Mouse (Mus musculus): ENCODE results near the gene Ptgfr. TPM values are rescaled to one million over a fixed set of nuclear protein-coding genes. Genes with fewer than 3 reads are reported as not detected.

The Ptgfr gene
- polyA plus RNA-seq, 1 experiment: not detected

DNA sequence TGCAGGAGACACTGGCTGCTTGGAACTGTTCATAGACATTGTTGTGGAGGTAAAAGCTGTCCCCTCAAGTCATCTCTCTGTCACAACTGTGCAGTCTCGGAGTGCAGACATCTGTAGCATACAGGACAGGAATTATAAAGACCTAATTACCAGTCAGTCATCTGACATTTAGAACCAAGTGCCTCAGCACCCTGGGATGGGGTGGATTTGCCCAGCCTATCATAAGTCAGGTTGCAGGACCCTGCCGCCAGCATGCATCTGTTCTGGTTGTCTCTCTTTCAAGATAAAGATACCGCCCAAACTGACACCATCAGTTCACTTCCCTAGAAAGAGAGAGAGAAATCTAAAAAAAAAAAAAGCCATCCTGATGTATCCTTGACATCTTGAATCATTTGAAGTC, 1.6 kb downstream of the Ptgfr start:
- H3K9ac ChIP-seq (ENCODE audit: low read depth, poor library complexity, severe bottlenecking): no peak overlapping the region
- no peaks in the 10 kb centered on the region for H3K36me3 ChIP-seq (ENCODE audit: control insufficient read depth, insufficient read depth, low read length, poor library complexity, severe bottlenecking)
- TF ChIP-seq CTCF (IDR thresholded peaks at IDR 0.05; ENCODE audit: low read depth, low read length) (no peak), POLR2A (IDR thresholded peaks at IDR 0.05; ENCODE audit: insufficient read depth, low read length) (no peak), EP300 (IDR thresholded peaks at IDR 0.05; ENCODE audit: insufficient read depth, low read depth, low read length) (no peak)
- H3K27me3 ChIP-seq (ENCODE audit: control insufficient read depth, insufficient read depth, low read length, poor library complexity, severe bottlenecking): peaks cover 3% of the 10 kb centered on the region
- no peaks in the 10 kb centered on the region for H3K4me1 ChIP-seq (ENCODE audit: control insufficient read depth, insufficient read depth, low read length)
- H3K27ac ChIP-seq (ENCODE audit: insufficient read depth, low read length): no peak overlapping the region
- no peaks in the 10 kb centered on the region for H3K9me3 ChIP-seq (replicated peaks; ENCODE audit: control insufficient read depth, insufficient read depth, low read length, poor library complexity, severe bottlenecking)
- no peak overlapping the region for H3K4me3 ChIP-seq (ENCODE audit: low read depth, low read length)

- Histone ChIP-seq H3K27ac (ENCODE audit: insufficient read depth, low read length) (no peak overlapping the region), H3K4me1 (ENCODE audit: control insufficient read depth, insufficient read depth, low read length) (no peaks in the 10 kb centered on the region), H3K36me3 (ENCODE audit: control insufficient read depth, insufficient read depth, low read length, poor library complexity, severe bottlenecking) (no peaks in the 10 kb centered on the region), H3K27me3 (ENCODE audit: control insufficient read depth, insufficient read depth, low read length, poor library complexity, severe bottlenecking) (no peaks in the 10 kb centered on the region), H3K9me3 (replicated peaks; ENCODE audit: control insufficient read depth, insufficient read depth, low read length, poor library complexity, severe bottlenecking) (no peaks in the 10 kb centered on the region), H3K4me3 (ENCODE audit: low read depth, low read length) (no peak overlapping the region), H3K9ac (ENCODE audit: low read depth, poor library complexity, severe bottlenecking) (no peak overlapping the region)
- TF ChIP-seq CTCF (IDR thresholded peaks at IDR 0.05; ENCODE audit: low read depth, low read length) (no peak), EP300 (IDR thresholded peaks at IDR 0.05; ENCODE audit: insufficient read depth, low read depth, low read length) (no peak), POLR2A (IDR thresholded peaks at IDR 0.05; ENCODE audit: insufficient read depth, low read length) (no peak)
These were observed 9.3 kb downstream of the Ptgfr start for GRCm38 (mm10) chr3:151827950-151828610.

DNA sequence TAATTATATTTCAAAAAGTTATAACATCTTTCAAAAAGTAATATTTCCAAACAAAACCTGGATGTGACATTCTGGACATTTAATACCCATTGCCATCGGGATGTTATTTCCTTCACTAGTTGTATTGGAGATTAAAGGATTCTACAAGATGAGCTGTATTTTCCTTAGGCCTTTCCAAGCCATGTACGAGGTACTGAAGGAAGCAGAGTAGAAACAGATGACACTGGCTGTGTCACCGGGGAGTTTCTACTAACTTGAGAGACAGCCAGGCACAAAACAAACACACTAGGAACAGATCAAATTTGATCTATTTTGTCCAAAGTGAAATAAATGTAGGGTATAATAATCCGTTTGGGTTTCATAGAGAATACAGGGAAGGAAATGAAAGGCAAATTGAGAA, 17.6 kb downstream of the Ptgfr start:
- H3K27ac ChIP-seq (ENCODE audit: insufficient read depth, low read length): no peak overlapping the region
- H3K36me3 ChIP-seq (ENCODE audit: control insufficient read depth, insufficient read depth, low read length, poor library complexity, severe bottlenecking): no peaks in the 10 kb centered on the region
- no peak overlapping the region for H3K9ac ChIP-seq (ENCODE audit: low read depth, poor library complexity, severe bottlenecking)
- no peaks in the 10 kb centered on the region for H3K9me3 ChIP-seq (replicated peaks; ENCODE audit: control insufficient read depth, insufficient read depth, low read length, poor library complexity, severe bottlenecking)
- no peak overlapping the region for H3K4me3 ChIP-seq (ENCODE audit: low read depth, low read length)
- no peaks in the 10 kb centered on the region for H3K27me3 ChIP-seq (ENCODE audit: control insufficient read depth, insufficient read depth, low read length, poor library complexity, severe bottlenecking)
- H3K4me1 ChIP-seq (ENCODE audit: control insufficient read depth, insufficient read depth, low read length): no peaks in the 10 kb centered on the region
- TF ChIP-seq CTCF (IDR thresholded peaks at IDR 0.05; ENCODE audit: low read depth, low read length) (no peak), POLR2A (IDR thresholded peaks at IDR 0.05; ENCODE audit: insufficient read depth, low read length) (no peak), EP300 (IDR thresholded peaks at IDR 0.05; ENCODE audit: insufficient read depth, low read depth, low read length) (no peak)

DNA sequence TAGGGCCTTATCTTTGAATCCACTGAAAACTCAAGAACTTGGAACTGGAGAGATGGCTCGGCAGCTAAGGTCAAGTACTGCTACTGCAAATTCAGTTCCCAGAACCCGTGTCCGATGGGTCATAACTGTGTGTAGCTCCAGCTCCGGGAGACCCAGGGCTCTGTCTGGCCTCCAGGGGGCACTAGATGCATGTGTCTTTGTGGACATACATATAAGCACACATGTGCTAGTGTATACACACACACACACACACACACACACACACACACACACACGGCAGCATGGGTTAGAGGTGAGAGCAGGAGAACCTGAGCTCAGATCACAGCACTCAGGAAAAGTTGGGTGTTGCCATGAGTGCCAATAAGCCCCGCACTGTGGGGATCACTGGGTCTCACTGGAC, 19.2 kb downstream of the Ptgfr start:
- peak; percentile 45 for TF ChIP-seq CTCF (IDR thresholded peaks at IDR 0.05; ENCODE audit: low read depth, low read length)
- TF ChIP-seq EP300 (IDR thresholded peaks at IDR 0.05; ENCODE audit: insufficient read depth, low read depth, low read length): no peak
- no peak for TF ChIP-seq POLR2A (IDR thresholded peaks at IDR 0.05; ENCODE audit: insufficient read depth, low read length)
- H3K36me3 ChIP-seq (ENCODE audit: control insufficient read depth, insufficient read depth, low read length, poor library complexity, severe bottlenecking): no peaks in the 10 kb centered on the region
- no peak overlapping the region for H3K4me3 ChIP-seq (ENCODE audit: low read depth, low read length)
- no peaks in the 10 kb centered on the region for H3K27me3 ChIP-seq (ENCODE audit: control insufficient read depth, insufficient read depth, low read length, poor library complexity, severe bottlenecking)
- H3K4me1 ChIP-seq (ENCODE audit: control insufficient read depth, insufficient read depth, low read length): no peaks in the 10 kb centered on the region
- no peaks in the 10 kb centered on the region for H3K9me3 ChIP-seq (replicated peaks; ENCODE audit: control insufficient read depth, insufficient read depth, low read length, poor library complexity, severe bottlenecking)
- no peak overlapping the region for H3K27ac ChIP-seq (ENCODE audit: insufficient read depth, low read length)
- no peak overlapping the region for H3K9ac ChIP-seq (ENCODE audit: low read depth, poor library complexity, severe bottlenecking)

GRCm38 (mm10) chr3:151808613-151809012, 28.8 kb downstream of the Ptgfr start:
- no peaks in the 10 kb centered on the region for H3K27me3 ChIP-seq (ENCODE audit: control insufficient read depth, insufficient read depth, low read length, poor library complexity, severe bottlenecking)
- no peaks in the 10 kb centered on the region for H3K9me3 ChIP-seq (replicated peaks; ENCODE audit: control insufficient read depth, insufficient read depth, low read length, poor library complexity, severe bottlenecking)
- TF ChIP-seq CTCF (IDR thresholded peaks at IDR 0.05; ENCODE audit: low read depth, low read length): no peak
- no peak for TF ChIP-seq POLR2A (IDR thresholded peaks at IDR 0.05; ENCODE audit: insufficient read depth, low read length)
- no peak for TF ChIP-seq EP300 (IDR thresholded peaks at IDR 0.05; ENCODE audit: insufficient read depth, low read depth, low read length)
- H3K36me3 ChIP-seq (ENCODE audit: control insufficient read depth, insufficient read depth, low read length, poor library complexity, severe bottlenecking): no peaks in the 10 kb centered on the region
- no peaks in the 10 kb centered on the region for H3K4me1 ChIP-seq (ENCODE audit: control insufficient read depth, insufficient read depth, low read length)
- no peak overlapping the region for H3K4me3 ChIP-seq (ENCODE audit: low read depth, low read length)
- H3K27ac ChIP-seq (ENCODE audit: insufficient read depth, low read length): no peak overlapping the region
- H3K9ac ChIP-seq (ENCODE audit: low read depth, poor library complexity, severe bottlenecking): no peak overlapping the region

- H3K27me3 ChIP-seq (ENCODE audit: control insufficient read depth, insufficient read depth, low read length, poor library complexity, severe bottlenecking): no peaks in the 10 kb centered on the region
- no peak overlapping the region for H3K4me3 ChIP-seq (ENCODE audit: low read depth, low read length)
- H3K9ac ChIP-seq (ENCODE audit: low read depth, poor library complexity, severe bottlenecking): no peak overlapping the region
- no peak overlapping the region for H3K27ac ChIP-seq (ENCODE audit: insufficient read depth, low read length)
- TF ChIP-seq CTCF (IDR thresholded peaks at IDR 0.05; ENCODE audit: low read depth, low read length) (no peak), POLR2A (IDR thresholded peaks at IDR 0.05; ENCODE audit: insufficient read depth, low read length) (no peak), EP300 (IDR thresholded peaks at IDR 0.05; ENCODE audit: insufficient read depth, low read depth, low read length) (no peak)
- no peaks in the 10 kb centered on the region for H3K4me1 ChIP-seq (ENCODE audit: control insufficient read depth, insufficient read depth, low read length)
- H3K9me3 ChIP-seq (replicated peaks; ENCODE audit: control insufficient read depth, insufficient read depth, low read length, poor library complexity, severe bottlenecking): no peaks in the 10 kb centered on the region
- H3K36me3 ChIP-seq (ENCODE audit: control insufficient read depth, insufficient read depth, low read length, poor library complexity, severe bottlenecking): no peaks in the 10 kb centered on the region
These were observed 48.8 kb downstream of the Ptgfr start for GRCm38 (mm10) chr3:151788622-151789021.
